Mouse (Mus musculus) liver, embryonic 12.5 days (tissue): ENCODE results near the gene Rce1. TPM values are rescaled to one million over a fixed set of nuclear protein-coding genes. Genes with fewer than 3 reads are reported as not detected.

ENCODE experiments used
- ATAC-seq: fragments of 200-750 bp; cut with Nextera tagmentation; 2 replicates; pipeline ENCODE4 v1.8.0; 2017; ENCODE audit warnings: moderate number of reproducible peaks, mild to moderate bottlenecking, moderate library complexity
- H3K27ac ChIP-seq: fragments of 300-500 bp; sonication (generic); 2 replicates; pipeline ENCODE4 v1.5.1; 2016; ENCODE audit warnings: mild to moderate bottlenecking
- H3K27me3 ChIP-seq: fragments of 300-500 bp; sonication (generic); replicated peaks from 2 replicates; pipeline ENCODE4 v1.6.1; 2016; ENCODE audit warnings: mild to moderate bottlenecking, moderate library complexity
- H3K36me3 ChIP-seq: fragments of 300-500 bp; sonication (generic); 2 replicates; pipeline ENCODE4 v1.6.1; 2016; ENCODE audit warnings: mild to moderate bottlenecking, moderate library complexity
- H3K4me1 ChIP-seq: fragments of 300-500 bp; sonication (generic); 2 replicates; pipeline ENCODE4 v1.6.1; 2016
- H3K4me2 ChIP-seq: fragments of 300-500 bp; sonication (generic); 2 replicates; pipeline ENCODE4 v1.6.1; 2016; ENCODE audit warnings: mild to moderate bottlenecking, moderate library complexity
- H3K4me3 ChIP-seq: fragments of 300-500 bp; sonication (generic); 2 replicates; pipeline ENCODE4 v1.5.1; 2016; ENCODE audit warnings: mild to moderate bottlenecking, moderate library complexity
- H3K9ac ChIP-seq: fragments of 300-500 bp; sonication (generic); 2 replicates; pipeline ENCODE4 v1.6.1; 2016; ENCODE audit warnings: mild to moderate bottlenecking, moderate library complexity
- H3K9me3 ChIP-seq: fragments of 300-500 bp; sonication (generic); replicated peaks from 2 replicates; pipeline ENCODE4 v1.6.1; 2016; ENCODE audit warnings: mild to moderate bottlenecking, moderate library complexity
- WGBS: fragments of 180-500 bp; shearing (Covaris S2); methylation state at CpG from one replicate; pipeline ENCODE4 v1.1.7; 2016; ENCODE audit not compliant: insufficient replicate concordance; 5-methylcytosine and 5-hydroxymethylcytosine counted together
- polyA plus RNA-seq: library from polyadenylated mRNA; unstranded; fragments of >200 nt; fragmentation: Nextera tagmentation; extraction: Ambion mirVana; gene quantifications from 2 replicates; pipeline ENCODE4 v1.2.1, GENCODE M21; 2016

Gene Rce1
- polyA plus RNA-seq, 1 experiment from 2014 or later: 39.3 TPM

GRCm38 (mm10) chr19:4624006-4624405, 1.4 kb downstream of the Rce1 start:
- H3K27ac ChIP-seq: no peak overlapping the region
- no peaks in the 10 kb centered on the region for H3K27me3 ChIP-seq
- H3K4me3 ChIP-seq: no peak overlapping the region
- WGBS: 89% methylated on average over 12 of the region's 12 CpGs
- no peak overlapping the region for H3K9ac ChIP-seq
- no peak for ATAC-seq
- peak overlapping the region; percentile 86; the same call in 1 of the 2 replicates for H3K4me2 ChIP-seq
- peaks cover 51% of the 10 kb centered on the region for H3K36me3 ChIP-seq
- no peaks in the 10 kb centered on the region for H3K9me3 ChIP-seq
- peaks cover 40% of the 10 kb centered on the region for H3K4me1 ChIP-seq

- no peak for ATAC-seq
- H3K4me3 ChIP-seq: no peak overlapping the region
- no peak overlapping the region for H3K4me2 ChIP-seq
- WGBS: 87% methylated on average over 9 of the region's 9 CpGs
- H3K4me1 ChIP-seq: peaks cover 37% of the 10 kb centered on the region
- H3K27me3 ChIP-seq: 0 out of 2 replicates have a peak, but pooled peaks cover 2% of the 10 kb centered on the region
- H3K27ac ChIP-seq: no peak overlapping the region
- peaks cover 51% of the 10 kb centered on the region for H3K36me3 ChIP-seq
- H3K9ac ChIP-seq: no peak overlapping the region
- H3K9me3 ChIP-seq: no peaks in the 10 kb centered on the region
These were observed 2.0 kb downstream of the Rce1 start for GRCm38 (mm10) chr19:4623419-4623818.

- WGBS: 75% methylated on average over 5 of the region's 5 CpGs
- H3K4me1 ChIP-seq: peaks cover 31% of the 10 kb centered on the region
- no peak overlapping the region for H3K9ac ChIP-seq
- no peak overlapping the region for H3K4me2 ChIP-seq
- H3K4me3 ChIP-seq: no peak overlapping the region
- H3K36me3 ChIP-seq: peaks cover 51% of the 10 kb centered on the region
- peaks cover 8% of the 10 kb centered on the region for H3K27me3 ChIP-seq
- ATAC-seq: no peak
- H3K27ac ChIP-seq: no peak overlapping the region
- H3K9me3 ChIP-seq: no peaks in the 10 kb centered on the region
These were observed 2.7 kb downstream of the Rce1 start for GRCm38 (mm10) chr19:4622780-4623179.

GRCm38 (mm10) chr19:4620721-4621120, 4.7 kb downstream of the Rce1 start:
- 79% methylated on average over 7 of the region's 7 CpGs for WGBS
- Histone ChIP-seq H3K9ac (no peak overlapping the region), H3K36me3 (peaks cover 51% of the 10 kb centered on the region), H3K9me3 (no peaks in the 10 kb centered on the region), H3K4me1 (peaks cover 24% of the 10 kb centered on the region), H3K4me3 (no peak overlapping the region), H3K4me2 (no peak overlapping the region), H3K27ac (no peak overlapping the region), H3K27me3 (peaks cover 29% of the 10 kb centered on the region)
- ATAC-seq: no peak

GRCm38 (mm10) chr19:4619461-4619860, 6.0 kb downstream of the Rce1 start:
- H3K27me3 ChIP-seq: peaks cover 42% of the 10 kb centered on the region
- H3K27ac ChIP-seq: no peak overlapping the region
- no peak overlapping the region for H3K4me2 ChIP-seq
- ATAC-seq: no peak
- peaks cover 51% of the 10 kb centered on the region for H3K36me3 ChIP-seq
- no peak overlapping the region for H3K9ac ChIP-seq
- WGBS: 82% methylated on average over 10 of the region's 10 CpGs
- H3K9me3 ChIP-seq: no peaks in the 10 kb centered on the region
- H3K4me3 ChIP-seq: no peak overlapping the region
- H3K4me1 ChIP-seq: peaks cover 30% of the 10 kb centered on the region

DNA sequence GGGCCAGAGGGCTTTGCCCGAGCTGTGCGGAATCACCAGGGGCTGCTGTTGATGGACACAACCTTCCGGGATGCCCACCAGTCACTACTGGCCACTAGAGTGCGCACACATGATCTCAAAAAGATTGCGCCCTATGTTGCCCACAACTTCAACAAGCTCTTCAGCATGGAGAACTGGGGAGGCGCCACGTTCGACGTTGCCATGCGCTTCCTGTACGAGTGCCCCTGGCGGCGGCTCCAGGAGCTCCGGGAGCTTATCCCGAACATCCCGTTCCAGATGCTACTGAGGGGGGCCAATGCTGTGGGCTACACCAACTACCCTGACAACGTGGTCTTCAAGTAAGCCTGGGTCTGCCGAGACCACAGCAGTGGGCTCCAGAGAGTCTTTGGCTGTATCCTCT, 7.3 kb downstream of the Rce1 start:
- Histone ChIP-seq H3K9me3 (no peaks in the 10 kb centered on the region), H3K9ac (no peak overlapping the region), H3K4me2 (no peak overlapping the region), H3K4me3 (no peak overlapping the region), H3K36me3 (peaks cover 48% of the 10 kb centered on the region), H3K4me1 (peaks cover 29% of the 10 kb centered on the region), H3K27me3 (peaks cover 49% of the 10 kb centered on the region), H3K27ac (no peak overlapping the region)
- 37% methylated on average over 18 of the region's 18 CpGs for WGBS
- no peak for ATAC-seq

DNA sequence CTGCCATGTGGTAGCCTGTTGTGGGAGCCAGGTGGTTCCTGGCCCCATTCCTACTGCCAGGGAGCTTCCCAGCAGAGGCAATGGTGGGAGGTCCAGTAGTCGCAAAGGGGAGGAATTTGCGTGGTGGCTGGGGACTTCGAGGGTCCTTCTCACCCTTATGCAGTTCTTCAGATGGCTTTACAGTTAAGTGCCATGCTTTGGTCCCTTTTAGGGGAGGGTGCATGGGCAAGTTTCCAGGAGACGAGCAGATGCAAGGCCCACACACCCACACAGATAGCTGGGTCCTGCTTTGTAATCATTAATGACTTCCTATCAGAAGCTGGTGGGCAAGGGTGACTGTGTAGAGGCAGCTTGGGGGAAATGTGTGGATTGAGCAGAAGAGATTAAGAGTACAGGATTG, 8.9 kb downstream of the Rce1 start:
- H3K27ac ChIP-seq: no peak overlapping the region
- ATAC-seq: no peak
- WGBS: 30% methylated on average over 4 of the region's 4 CpGs
- H3K27me3 ChIP-seq: peaks cover 49% of the 10 kb centered on the region
- H3K9ac ChIP-seq: no peak overlapping the region
- no peak overlapping the region for H3K4me3 ChIP-seq
- H3K4me1 ChIP-seq: peaks cover 33% of the 10 kb centered on the region
- peak overlapping the region; percentile 97 for H3K4me2 ChIP-seq
- H3K9me3 ChIP-seq: no peaks in the 10 kb centered on the region
- peaks cover 48% of the 10 kb centered on the region for H3K36me3 ChIP-seq

- WGBS: under 1% methylated on average over 86 of the region's 87 CpGs
- H3K27ac ChIP-seq: peak within 1 kb of the TSS; percentile 57; the same call in 1 of the 2 replicates
- peaks cover 49% of the 10 kb centered on the region for H3K27me3 ChIP-seq
These were observed 10.0 kb downstream of the Rce1 start, which contains the start of gene Lrfn4 for GRCm38 (mm10) chr19:4615151-4616093. Gene Lrfn4 (minus strand): TSS chr19:4615667.

GRCm38 (mm10) chr19:4614305-4615150, 10.9 kb downstream of the Rce1 start:
- no peak for ATAC-seq
- no peaks in the 10 kb centered on the region for H3K9me3 ChIP-seq
- peaks cover 33% of the 10 kb centered on the region for H3K4me1 ChIP-seq
- H3K4me3 ChIP-seq: peak overlapping the region; percentile 67
- 22% methylated on average over 42 of the region's 49 CpGs for WGBS
- H3K36me3 ChIP-seq: peaks cover 31% of the 10 kb centered on the region
- H3K27me3 ChIP-seq: peaks cover 49% of the 10 kb centered on the region
- H3K27ac ChIP-seq: peak overlapping the region; percentile 57; the same call in 1 of the 2 replicates
- H3K4me2 ChIP-seq: peak overlapping the region; percentile 97
- H3K9ac ChIP-seq: peak overlapping the region; percentile 78

More at GRCm38 (mm10) chr19:4615151-4616093, 10.0 kb downstream of the Rce1 start, which contains the start of gene Lrfn4:
- Histone ChIP-seq H3K36me3 (peaks cover 40% of the 10 kb centered on the region), H3K4me2 (peak within 1 kb of the TSS; percentile 97), H3K4me1 (peaks cover 33% of the 10 kb centered on the region), H3K4me3 (peak within 1 kb of the TSS; percentile 67), H3K9ac (peak within 1 kb of the TSS; percentile 78), H3K9me3 (no peaks in the 10 kb centered on the region)
- peak; percentile 83 for ATAC-seq

DNA sequence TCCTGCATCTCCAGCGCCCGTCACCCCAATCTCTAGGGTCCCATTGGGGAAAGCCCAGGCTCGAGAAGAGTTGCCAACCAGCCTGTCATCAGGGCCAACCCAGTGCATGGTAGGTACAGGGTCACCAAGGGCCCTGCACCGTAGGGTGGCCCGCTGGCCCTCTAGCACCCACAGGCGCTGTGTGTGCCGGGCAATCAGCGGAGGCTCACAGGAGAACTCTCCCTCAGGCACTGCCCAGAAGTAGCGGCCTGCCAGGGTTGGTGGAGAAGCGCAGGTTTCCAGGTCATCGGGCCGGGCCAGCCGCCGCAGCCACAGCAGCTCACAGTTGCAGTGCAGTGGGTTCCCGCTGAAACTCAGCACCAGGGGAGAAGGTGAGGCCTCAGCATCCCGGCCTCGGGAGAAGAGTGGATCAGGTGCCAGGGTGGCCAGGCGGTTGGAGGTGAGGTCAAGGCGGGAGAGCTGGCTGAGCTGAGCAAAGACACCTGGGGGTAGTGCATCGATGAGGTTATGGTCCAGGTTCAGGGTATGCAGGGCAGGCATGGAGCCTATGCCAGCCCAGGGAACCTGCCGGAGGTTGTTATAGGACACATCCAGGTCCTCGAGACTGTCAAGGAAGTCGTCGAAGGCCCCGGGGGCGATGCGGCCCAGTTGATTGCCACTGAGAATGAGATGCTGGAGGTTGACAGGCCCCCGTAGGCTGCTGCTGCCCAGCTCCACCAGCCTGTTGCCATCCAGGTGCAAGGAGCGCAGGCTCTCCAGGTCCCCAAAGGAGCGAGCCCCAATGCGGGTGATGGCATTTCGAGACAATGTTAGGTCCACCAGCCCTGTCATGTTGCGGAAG, 11.8 kb downstream of the Rce1 start:
- H3K9me3 ChIP-seq: no peaks in the 10 kb centered on the region
- no peak overlapping the region for H3K4me3 ChIP-seq
- peak overlapping the region; percentile 97; the same call in 1 of the 2 replicates for H3K4me2 ChIP-seq
- 87% methylated on average over 33 of the region's 33 CpGs for WGBS
- no peak overlapping the region for H3K27ac ChIP-seq
- H3K4me1 ChIP-seq: peaks cover 33% of the 10 kb centered on the region
- H3K27me3 ChIP-seq: peaks cover 49% of the 10 kb centered on the region
- peaks cover 28% of the 10 kb centered on the region for H3K36me3 ChIP-seq
- no peak overlapping the region for H3K9ac ChIP-seq
- ATAC-seq: no peak
